Mouse (Mus musculus) brain, embryonic 14.5 days (tissue): ENCODE results near the gene Wfs1.

Experiments used
- CTCF ChIP-seq: fragments of 200-500 bp; IDR thresholded peaks from 2 replicates; pipeline ENCODE4 v1.5.1; 2012; ENCODE audit warnings: inconsistent platforms, mild to moderate bottlenecking, moderate library complexity, borderline replicate concordance; ENCODE audit not compliant: insufficient read depth, insufficient read length; ENCODE audit errors: extremely low read depth
- POLR2A ChIP-seq: fragments of 200-500 bp; IDR thresholded peaks from 2 replicates; pipeline ENCODE4 v1.6.1; 2012; ENCODE audit warnings: mild to moderate bottlenecking, inconsistent platforms, borderline replicate concordance; ENCODE audit not compliant: poor library complexity, insufficient read depth, insufficient read length, severe bottlenecking; ENCODE audit errors: extremely low read depth

- TF ChIP-seq POLR2A: no peak
- TF ChIP-seq CTCF: no peak
These were observed 44.5 kb downstream of the Wfs1 start for GRCm38 (mm10) chr5:36944552-36944951.
